Mouse (Mus musculus): ENCODE data around the gene Ripor2.

- no peak for TF ChIP-seq CTCF (IDR thresholded peaks at IDR 0.05; ENCODE audit: borderline replicate concordance, extremely low read depth, insufficient read depth, insufficient read length)
- TF ChIP-seq POLR2A (IDR thresholded peaks at IDR 0.05; ENCODE audit: borderline replicate concordance, extremely low read depth, insufficient read depth, insufficient read length, poor library complexity, severe bottlenecking) = no peak
Measured at GRCm38 (mm10) chr13:24594303-24594702, 12.3 kb downstream of the Ripor2 start.
